Mouse (Mus musculus) cerebellum, adult 9-10 months (tissue): ENCODE results near the gene Tmem123.

Experiments
- DNase-seq: peaks from one replicate; pipeline ENCODE4 v3.0.0; 2022

Gene Tmem123

DNA sequence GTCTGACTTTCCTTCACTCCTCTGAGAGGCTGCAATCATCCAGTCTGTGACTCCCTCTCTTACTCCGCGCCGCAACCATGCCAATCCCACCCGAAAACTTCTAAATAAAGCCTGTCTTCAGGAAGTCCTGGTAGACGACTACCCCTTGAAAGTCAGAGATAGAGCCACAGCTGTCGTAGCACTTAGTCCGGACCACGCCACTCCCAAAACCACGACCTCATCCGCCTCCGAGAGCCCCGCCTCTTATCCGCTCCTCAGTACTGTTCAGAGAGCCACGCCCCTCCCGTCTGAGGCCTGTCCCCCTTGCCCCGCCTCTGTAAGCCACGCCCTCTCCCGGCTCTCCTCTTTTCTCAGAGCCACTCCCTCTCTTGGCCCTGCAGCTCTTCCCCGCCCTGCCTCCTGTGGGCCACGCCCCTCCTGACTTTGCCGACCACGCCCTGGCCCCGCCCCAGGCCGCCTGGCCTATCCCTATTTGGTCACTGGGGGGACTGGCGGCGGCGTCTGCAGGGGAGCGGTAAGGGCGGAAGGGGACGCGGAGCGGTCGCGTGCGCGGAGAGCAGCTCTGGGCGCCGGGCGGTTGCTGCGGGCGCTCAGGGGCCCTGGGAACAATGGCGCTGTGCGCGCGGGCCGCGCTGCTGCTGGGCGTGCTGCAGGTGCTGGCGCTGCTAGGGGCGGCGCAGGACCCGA, at the start of gene Tmem123:
Gene Tmem123, plus strand, starts transcription at position 428 of the 687 bp plus-strand sequence.
- peak; percentile 98 for DNase-seq

DNA sequence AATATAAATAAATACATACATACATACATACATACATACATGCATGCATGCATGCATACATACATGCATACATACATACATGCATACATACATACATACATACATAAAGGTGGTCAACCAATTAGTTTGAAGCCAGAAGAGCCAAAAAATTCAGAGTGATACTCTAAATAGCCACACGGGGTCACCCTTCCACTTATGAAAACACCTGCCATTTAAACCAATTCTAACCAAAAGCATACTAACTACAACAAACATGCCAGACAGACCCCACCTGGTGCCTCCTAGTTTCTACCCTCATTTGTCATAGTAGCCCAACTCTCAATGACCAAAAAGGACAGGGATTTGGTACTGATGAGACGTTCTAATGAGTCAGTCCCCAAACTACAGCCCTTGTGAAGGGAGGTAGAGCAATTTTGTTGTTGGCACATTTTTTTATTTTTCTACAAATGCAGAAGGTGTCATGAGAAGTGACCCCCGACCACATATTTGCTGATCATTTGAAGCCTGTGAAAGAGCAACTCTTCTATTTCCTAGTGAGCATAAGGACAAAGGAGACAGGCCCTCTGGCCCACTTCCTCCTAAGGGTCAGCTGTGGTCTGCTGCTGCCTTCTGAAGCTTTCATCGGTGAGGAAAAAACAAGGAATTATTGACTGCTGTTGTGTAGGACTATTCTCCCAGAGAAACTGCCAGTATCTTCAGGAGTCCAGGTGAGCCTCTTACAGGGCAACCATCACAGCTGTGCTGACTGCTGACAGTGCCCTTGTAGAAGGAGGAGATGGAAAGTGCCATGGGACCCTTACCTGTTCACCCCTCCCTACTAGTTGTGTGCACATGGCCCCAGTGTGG, 49.6 kb upstream of the Tmem123 start:
- DNase-seq = peak; percentile 58

DNA sequence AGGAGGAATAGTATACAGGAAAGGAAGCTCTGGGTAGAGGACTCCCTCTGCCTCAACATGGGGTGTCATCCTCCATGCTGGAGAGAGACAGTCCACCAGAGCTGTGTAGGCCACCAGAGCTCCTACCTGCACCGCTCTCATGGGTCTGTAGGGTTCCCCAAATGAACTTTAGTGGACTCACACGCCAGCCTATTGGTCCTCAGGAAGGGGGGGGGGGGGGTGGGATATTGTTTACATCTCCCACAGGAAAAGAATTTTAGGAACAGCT, 49.0 kb upstream of the Tmem123 start:
- no peak for DNase-seq

DNA sequence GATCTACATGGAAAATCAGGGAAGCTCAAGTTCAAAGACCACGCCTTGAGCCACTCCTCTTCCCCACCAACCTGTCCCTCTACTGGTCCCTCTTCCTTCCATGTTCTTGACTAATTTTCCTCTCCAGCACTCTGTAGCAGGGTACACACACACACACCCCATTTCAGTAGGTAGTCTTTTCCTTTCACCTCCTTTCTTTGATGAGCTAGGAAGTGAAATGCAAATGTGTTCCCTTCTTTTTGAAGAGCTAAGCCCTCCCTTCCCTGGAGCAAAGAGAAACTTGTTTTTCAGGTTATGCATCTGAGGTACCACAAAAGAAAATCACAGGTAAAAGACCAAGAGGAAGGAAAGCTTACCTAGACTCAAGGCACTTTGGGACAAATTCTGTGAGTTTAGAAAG, 42.3 kb upstream of the Tmem123 start:
- no peak for DNase-seq

DNA sequence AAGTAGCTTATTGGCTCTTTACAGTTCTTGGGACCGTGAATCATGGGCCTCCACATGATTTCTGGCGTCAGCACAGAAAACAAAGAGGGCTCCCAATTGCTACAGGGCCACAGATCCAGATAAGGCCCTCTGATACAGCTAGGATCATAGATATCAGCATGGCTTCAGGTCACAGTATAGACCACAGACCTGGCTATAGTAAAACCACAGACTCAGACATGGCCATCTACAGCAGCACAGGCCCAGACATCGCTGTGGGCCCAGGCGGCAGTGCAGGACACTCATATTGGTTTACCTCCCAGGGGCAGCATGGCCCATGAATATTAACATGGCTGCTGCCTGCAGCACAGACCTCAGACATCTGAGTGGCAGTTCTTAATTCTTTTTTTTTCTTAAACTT, 34.8 kb upstream of the Tmem123 start:
- DNase-seq = no peak

DNA sequence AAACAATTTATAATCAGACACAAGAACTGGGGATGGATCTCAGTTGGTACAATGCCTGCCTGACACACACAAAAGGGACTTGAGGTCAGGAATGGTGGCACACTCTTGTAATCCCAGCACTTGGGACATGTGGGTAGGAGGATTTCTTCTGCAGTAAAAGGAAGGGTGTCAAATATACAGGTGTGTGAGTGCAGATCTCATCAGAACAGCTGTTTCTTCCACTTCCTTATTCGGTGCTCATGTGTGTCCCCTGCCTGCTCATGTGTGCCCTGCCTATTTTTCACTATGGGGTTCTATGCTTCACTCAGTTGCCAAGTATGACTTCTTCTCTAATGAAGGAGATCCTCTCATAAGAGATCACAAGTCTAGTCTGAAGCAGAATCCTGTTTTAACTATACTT, 21.1 kb upstream of the Tmem123 start:
- no peak for DNase-seq

DNA sequence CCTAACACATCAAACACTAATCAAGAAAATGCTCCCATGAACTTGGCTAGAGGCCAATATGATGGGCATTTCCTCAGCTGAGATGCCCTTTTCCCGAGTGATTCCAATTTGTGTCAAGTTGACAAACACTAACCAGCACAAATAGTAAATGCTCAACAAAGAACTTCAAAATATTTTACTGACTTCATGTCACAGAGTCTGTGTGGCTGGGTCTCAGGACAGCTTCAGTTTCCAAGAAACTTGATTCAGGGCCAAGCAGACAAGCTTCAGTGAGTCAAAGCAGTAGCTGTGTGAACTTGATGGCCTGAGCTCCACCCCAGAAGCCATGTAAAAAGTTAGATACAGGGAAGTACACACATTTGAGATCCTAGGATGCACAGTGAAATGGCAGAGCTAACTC, 19.7 kb upstream of the Tmem123 start:
- no peak for DNase-seq

DNA sequence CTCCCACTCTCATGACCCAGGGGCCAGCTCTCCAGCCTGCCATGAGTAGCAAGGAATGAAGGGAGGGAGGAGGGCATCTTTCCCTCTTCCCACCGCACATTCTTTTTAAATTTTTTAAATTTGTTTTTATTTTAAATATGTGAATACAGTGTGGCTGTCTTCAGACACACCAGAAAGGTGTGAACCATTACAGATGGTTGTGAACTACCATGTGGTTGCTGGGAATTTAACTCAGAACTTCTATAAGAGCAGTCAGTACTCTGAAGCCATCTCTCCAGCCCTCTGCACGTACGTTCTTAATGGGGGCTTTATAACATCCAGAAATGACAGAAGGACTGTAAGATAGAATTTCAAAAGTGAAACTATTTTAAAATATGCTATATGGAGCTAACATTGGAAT, 15.0 kb upstream of the Tmem123 start:
- DNase-seq = no peak

DNA sequence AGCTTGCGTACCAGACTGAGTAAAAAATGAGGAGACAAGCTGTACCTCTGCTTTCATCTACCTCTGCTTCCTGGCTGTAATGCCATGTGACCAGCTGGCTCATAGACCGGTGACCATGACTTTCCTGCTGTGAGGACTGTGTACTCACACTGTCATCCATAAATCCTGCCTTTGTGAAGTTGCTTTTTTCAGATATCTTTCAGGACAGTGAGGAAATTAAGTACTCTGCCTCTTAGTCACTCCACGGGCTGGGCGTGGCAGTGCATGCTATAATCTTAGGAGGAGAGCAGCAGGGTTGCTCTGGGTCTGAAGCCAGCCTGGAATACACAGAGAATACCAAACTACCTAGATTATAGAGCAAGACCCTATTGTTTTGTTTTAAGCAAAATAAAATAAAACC, 14.3 kb upstream of the Tmem123 start:
- no peak for DNase-seq

DNA sequence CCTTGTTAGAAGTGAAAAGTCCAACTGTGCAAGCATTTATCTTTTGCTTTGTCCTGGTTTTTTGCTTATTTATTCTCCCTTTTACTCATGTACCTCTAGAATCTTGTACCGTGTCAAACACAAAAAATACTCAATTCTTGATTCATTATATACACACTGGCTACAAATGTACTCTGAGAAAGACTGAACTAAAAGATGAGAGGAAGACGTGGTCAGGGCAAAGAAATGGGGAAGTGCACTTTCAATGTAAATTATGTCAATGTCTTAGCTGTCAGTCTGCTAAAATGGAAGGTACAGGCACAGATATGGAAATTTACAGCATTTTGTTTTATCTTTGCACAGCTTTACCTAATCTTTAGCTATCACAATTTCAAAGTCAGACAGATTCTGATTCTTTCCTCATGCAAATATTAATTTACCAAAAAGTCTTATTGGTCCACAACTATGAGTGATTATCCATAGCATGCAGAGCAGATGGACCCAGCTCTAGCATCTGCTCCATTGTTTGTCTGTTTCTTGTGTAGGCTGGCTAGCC, 7.9 kb upstream of the Tmem123 start:
- DNase-seq = no peak

DNA sequence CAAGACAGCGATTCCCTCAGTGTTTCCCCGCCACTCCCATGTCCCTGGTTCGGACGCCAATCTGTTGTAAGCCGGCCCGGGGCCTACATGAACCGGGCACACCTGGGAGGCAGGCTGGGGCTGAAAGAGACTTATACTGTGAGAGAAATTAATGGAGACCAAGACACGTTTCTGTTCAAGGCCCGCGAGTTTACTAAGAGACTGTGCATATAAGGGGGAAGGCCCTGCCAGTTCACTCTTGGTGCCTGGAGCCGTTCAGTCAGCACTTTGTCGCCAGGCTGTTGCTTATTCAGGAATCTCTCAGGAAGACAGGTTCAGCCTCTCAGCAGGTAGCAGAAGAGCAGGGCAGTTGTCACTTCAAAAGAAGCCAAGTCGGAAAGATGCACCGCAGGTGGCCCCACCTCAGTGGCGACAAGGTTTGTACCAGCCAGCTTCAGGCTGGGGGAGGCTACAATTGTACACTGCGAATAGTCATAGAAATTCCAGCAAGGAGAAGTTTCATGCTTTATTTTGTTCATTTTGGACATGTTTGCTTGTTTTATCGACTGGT, 1.9 kb upstream of the Tmem123 start:
- peak; percentile 40 for DNase-seq

DNA sequence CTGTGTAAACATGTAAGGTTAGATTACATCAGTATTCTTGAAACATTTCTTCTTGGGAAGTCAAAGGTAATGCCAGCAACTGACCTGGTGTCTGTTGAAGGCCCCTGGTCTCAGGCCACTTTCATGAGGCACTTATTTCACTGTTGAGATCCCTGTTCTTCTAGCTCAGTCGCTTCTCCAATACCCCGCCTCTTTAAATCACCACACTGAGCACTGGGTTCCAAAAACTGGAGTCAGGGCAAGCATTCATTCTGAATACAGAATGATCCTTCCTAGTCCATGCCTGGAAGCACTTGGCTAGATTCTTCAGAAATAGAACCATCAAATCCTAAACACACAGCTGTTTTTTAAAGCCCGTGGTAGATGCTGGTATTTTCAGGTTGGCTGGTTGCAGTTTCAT, 1.1 kb upstream of the Tmem123 start:
- peak; percentile 17 for DNase-seq

DNA sequence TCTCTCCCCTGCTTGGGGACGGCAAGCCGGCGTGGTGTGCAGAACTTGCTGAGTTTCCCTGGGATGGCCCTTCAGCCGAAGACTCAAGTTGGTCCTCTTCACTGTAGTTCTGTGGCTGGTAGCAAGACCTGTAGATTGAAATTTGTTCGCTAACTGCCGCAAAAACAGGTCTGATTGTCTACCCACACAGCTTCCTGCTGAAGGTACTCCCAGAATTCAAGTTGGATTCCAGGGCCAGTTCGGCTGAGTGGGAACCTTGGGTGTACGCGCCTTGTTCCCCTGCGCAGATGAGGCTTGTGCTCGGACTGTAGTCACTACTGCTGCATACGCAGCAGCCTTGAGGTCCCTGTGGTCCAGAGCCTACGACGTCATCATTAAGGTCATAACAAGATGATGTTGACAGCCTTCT, 626 bp downstream of the Tmem123 start:
- DNase-seq = peak; percentile 50

DNA sequence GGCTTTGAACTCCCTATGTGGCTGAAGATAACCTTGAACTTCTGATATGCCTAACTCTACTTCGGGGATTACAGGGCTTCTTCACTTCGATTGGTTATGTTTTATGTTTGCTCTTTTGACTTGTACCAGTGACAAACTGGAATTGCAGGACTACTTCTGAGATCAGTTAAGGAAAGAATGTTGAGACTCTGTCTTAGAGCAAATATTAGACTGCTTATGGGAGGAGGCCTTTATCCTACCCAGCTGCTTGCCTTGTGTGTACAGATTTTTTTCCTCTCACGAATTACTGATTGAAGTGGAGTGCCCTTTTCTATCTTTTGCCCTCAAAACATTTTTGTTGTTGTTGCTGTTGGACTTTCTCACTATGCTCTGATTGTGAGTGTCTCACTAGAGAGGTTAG, 1.4 kb downstream of the Tmem123 start:
- DNase-seq = peak; percentile 12

DNA sequence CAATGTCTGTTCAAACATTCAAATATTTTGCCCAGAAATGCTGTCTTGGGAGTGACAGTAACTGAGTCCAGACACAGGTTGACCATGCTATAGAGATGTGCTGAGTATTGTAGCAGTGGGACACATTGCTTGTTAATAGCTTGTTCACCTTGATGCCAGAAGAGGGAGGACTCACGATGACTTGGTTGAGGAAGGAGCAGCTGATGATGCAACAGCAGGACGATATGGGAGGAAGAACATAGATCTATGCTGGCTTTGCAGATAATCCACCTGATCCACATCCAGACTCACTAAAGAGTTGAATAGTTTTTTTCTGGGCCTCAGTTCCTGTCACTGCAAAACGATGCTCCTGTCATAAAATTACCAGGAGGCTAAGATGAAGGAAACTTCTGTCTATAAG, 2.7 kb downstream of the Tmem123 start:
- DNase-seq = no peak

DNA sequence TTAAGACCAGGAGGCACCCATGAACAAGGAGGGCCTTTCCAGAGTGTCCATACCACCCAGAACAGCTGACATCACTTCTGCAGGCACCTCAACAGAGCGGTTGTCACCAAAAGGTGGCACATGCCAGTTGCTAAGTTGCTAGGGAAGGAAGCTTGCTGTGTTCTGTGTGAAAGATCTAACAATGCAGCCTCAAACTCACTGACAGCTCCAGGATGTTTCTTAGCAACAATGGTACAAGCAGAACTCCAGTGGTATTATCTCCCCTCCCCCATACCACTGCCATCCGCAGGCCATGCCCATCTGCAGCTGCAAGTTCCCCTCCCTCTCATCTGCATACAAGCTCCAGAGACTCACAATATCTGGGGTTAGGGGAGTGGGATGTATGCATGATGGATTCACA, 3.7 kb downstream of the Tmem123 start:
- no peak for DNase-seq

DNA sequence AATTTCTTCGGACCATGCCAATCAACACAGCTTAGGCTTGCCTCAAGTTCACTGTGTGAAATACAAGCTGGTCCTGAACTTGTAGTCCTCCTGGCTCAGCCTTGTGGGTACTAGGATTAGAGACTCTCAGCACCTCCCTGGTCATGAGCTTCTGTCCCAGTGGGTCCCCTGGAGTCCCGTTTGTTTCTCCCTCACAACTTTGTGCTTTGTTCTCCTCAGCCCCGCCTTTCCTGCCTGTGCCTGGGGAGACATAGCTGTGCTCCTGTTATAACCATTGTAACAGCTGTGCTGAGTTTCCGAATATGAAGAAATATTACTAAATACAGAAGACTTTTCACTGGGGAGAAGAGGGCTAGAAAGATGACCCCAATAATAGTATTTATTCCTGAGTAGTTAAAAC, 5.2 kb downstream of the Tmem123 start:
- no peak for DNase-seq

DNA sequence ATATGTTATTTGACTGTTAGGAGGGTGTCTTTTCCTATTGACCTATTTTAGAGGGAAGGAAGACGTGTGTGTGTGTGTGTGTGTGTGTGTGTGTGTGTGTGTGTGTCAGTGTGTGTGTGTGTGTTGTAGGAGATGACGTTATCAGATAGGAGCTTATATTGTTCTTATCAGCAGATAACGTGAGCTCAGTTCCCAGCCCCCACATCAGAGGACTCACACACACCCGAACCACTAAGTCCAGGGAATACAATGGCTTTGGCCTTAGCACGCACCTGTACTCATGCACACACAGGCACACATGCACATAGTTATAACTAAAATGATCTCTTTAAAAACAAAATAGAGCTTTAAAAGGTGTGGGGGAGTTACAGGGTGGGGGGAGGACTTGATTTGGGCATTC, 5.7 kb downstream of the Tmem123 start:
- no peak for DNase-seq

DNA sequence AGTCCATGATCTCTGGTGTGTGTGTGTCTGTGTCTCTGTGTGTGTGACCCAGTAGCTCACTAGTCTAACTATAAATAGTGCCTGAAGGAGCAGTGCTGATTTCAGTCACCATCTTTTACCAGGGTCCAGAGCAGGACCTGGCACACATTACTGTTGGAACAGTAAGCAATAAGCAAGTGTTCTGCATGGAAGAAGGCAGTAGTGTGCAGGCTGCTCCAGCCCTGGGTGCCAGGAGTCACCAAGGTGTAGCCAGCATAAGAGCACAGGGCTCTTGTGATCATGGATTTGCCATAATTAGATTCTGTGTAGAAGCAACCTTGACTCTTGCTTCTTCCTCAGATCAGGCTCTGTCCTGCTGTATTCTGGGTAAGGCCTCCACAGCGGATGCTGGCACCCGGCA, 8.5 kb downstream of the Tmem123 start:
- DNase-seq = no peak

DNA sequence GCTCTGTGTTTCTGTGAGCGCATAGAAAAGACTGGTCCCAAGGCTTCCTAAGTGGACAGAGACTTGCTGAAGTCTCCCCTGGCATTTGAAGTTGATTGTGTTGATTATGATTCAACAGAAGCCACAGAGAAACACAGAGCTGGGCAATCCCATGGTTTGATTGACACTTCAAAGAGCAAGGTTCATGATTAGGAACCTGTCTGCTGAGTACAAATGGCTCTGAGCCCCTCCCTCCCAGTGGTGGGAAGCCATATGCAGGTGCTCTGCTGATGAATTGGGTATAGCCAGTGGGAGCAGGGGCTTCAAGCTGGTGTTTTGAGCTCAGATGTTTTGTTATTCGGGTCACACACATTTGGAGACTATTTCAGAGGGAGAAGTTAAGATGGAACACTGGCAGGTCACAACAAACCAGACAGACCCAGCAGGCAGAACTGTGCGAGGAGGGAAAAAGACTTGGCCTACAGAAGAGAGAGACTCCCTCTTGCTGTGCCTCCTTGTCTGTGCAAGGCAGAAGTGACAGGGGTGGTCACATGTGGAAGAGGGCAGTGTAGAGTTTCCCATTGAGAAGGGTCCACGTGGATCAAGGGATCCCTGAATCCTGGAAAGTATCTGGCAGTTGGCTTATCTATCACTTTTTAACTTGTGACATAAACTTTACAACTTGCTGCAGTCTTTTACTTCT, 9.1 kb downstream of the Tmem123 start:
- DNase-seq = no peak

DNA sequence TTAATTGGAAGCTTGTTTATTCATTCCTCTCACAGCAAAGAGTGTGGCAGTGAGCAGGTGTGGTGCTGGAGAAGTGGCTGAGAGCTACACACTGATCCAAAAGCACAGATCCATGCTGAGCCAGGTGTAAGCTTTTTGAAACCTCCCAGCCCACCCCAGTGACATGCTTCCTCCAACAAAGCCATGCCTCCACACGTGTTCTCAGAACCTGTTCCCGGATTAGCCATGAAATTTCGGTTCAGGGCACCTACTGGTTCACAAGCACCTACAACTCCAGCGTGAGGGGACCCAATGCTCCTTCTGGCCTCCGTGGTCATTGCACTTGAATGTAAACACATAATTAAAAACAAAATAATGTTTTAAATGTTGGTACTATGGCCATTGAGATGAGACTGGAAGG, 9.8 kb downstream of the Tmem123 start:
- DNase-seq = no peak

DNA sequence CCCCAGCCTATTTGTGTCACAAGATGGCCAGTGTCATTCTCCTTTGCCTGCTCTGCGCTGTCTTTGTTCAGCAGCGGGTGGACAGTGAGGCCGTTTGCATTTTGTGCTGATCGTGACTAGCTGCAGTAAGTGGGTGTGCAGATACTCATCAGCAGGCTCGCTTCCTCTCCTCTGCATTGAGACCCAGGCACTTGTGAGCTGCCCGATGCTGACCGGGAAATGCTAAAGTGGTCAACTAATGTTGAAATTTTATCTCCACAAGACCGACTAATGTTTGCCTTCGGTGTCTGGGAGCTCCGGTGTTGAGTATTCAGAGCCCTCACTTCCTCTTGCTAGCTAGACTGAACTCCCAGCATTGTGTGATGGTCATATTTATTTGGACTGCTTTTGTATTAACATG, 10.7 kb downstream of the Tmem123 start:
- DNase-seq = no peak

DNA sequence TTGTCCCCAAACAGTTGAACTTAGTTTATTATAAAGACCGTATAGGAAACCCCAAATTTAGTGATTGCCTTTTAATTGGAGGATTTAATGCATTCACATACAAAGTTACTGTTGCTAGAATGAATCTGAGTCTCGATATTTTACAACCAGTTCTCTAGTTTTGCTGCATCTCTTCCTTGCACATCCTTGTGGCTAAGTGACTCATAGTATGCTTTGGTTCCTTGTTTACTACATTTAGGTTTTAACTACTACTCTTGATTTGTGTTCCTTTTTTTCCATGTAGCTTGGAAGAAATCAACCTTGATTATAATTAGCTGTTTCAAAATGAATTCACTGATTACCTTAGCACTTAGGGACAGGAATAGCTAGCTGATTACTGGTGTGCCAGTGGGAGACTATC, 11.2 kb downstream of the Tmem123 start:
- DNase-seq = no peak

DNA sequence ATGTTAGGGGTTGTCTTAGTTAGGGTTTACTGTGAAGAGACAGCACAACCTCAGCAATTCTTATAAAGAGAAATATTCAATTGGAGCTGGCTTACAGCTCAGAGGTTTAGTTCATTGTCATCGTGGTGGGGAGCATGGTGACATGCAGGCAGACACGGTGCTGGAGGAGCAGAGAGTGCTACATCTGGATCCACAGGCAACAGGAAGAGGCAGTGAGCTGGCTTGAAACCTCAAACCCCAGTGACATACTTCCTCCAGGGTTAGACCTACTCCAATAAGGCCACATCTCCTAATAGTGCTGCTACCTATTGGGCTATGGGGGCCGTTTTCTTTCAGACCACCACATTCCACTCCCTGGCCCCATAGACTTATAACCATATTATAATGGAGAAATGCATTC, 12.1 kb downstream of the Tmem123 start:
- no peak for DNase-seq
